Mouse (Mus musculus) mammary gland, adult 2 months (tissue): ENCODE data around the gene Ppp1r3f. TPM values are rescaled to one million over a fixed set of nuclear protein-coding genes. Genes with fewer than 3 reads are reported as not detected.

ENCODE experiments used
- polyA plus RNA-seq: library from polyadenylated mRNA; depleted of rRNA; stranded (reverse); fragments of >200 nt; gene quantifications from 2 replicates; pipeline ENCODE4 v1.2.3, GENCODE M21; 2012; ENCODE audit warnings: low replicate concordance; rRNA removed

Ppp1r3f gene
- polyA plus RNA-seq: 3.0 and 6.5 TPM in 2 replicates

DNA sequence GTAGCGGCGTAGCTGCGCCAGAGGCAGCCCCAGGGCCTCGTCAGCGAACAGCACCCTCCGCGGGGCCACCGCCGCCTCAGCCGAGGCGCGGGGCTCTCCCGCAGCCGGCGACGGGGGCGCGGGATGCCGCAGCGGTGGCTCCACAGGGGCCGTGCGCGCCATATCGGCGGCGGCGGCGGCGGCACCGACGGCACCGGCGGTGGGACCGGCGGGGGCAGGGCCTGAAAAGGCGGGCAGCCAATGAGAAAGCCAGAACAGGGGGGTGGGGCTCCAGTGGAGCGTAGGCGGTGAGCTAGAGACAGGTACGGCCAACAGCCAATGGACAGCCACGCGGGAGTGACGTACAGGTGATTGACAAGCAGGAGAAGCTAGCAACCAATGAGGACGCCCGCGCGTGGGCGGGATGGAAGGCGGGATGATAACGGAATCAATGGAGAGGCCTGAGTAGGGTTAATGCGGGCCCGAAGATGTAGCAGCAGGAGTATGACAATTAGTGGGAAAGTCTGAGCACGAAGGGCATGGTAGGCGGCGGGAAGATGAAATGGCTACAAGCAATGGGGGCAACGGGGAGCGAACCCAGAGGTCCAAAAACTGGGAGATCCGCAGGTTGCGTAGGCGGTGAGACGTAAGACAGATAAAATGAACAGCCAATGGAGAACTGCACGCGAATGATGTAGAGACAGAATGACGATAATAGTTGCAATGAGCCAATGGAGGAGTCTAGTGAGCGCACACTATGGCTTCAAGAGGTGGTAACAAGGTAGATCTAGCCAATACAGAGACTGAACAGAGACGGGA lies at the start of gene Ppp1r3f:
Ppp1r3f (minus strand) TSS at position 197 of the 798 bp plus-strand sequence.

DNA sequence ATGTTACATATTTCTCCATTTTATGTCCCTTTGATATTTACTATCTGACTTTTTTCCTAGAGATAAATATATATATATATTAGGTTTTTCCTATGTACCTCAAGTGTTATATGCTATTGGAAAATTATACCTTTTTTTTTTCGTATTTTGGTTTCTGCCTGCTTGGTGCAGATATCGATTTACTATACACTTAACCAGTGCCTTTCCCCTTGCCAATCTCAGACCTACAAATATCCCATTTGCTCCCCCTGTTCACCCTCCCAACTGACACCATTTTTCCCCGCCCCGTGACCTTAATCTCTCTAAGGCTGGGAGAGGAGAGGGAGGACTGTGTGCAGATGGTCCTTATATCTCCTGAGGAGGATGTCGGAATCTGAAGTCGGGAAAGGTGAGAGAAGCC lies 32.7 kb upstream of the Ppp1r3f start, which contains the start of gene Cacna1f:
Cacna1f (plus strand) TSS at position 301 of the 400 bp plus-strand sequence.

DNA sequence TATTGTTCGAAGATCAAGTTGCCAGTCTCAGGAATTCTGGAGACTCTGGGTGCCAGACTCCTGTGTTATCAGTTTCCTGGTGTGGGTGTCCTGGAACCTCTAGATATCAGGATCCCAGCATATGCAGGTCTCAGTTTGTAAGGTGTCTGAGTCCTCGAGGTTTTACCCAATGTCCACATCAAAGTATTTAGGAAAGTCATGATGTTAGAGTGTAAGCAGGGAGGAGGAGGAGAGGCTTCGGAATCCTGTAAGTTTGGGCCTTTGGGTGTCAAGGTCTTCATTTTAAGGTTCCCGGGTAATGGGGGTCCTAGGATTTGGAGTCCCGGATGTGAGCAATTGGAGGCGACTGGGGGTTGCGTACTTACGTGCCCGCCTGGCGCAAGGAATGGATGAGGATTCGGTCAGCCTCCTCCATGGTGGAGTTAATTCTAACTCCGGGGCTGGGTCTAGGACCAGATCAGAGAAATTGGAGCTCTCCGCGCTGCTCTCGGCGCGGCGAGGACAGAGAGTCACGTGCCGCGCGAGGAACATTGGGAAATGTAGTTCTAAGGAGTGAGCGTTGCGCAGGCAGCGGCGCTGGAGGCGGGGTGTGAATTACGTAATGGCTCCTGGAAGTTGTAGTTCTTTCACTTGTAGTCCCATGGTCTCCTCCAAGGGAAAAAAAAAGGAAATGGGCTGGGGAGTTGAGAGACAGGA lies 30.9 kb upstream of the Ppp1r3f start, which contains the start of gene Ccdc22:
Ccdc22 (minus strand) TSS at position 639 of the 696 bp plus-strand sequence.

DNA sequence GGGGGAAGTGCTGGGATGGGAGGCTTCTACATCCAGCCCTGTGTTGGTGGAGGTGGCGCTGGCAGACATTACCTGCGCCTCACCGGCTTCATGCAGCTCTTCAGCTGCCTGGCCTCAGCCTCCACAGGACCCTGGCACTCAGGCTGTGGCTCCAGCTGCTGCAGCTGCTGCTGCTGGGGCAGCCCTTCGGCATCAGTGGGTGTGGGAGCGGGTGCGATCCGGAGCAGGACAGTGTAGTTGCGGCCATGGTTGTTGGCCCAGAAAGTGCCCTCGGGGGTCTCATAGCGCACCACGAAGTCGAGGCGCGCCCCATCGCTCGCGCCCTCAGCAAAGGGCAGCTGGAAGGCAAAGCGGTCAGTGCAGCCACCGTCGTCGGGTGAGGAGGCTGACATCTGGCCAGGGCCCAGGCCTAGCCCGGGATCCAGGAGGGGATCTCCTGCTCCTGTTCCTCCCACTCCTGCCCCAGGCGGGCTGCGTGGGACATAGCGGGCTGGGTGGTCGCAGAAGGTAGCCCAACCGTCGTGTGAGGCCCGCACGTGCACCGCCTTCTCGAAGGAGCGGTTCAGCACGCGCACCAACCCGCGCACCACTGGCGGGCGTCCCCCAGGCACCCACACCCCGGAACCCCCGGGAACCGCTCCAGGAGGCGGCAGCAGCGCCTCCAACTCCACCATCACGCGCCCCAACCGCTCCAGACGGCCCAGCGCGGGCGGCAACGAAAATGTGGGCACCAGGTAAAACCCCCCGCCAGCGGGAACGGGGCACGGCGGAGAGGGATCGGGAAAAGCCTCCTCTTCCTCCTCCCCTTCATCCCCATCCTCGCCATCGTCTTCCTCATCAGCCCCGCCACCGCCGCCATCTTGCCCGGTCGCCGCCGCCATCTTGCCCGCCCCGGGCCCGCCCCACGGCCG lies 652 bp downstream of the Ppp1r3f start, which contains the start of gene Foxp3:
Foxp3 (plus strand) TSS at position 469 of the 911 bp plus-strand sequence.

Other genes with a start within 250 kb of the Ppp1r3f start
- 1.3 and 1.4 TPM in 2 replicates for gene Usp27x, start 198.5 kb downstream of the Ppp1r3f start, polyA plus RNA-seq
- gene Foxp3, start 639 bp downstream of the Ppp1r3f start, polyA plus RNA-seq: 3.3 and 11.9 TPM in 2 replicates
- gene Ccdc22, start 31.2 kb upstream of the Ppp1r3f start, polyA plus RNA-seq: 17.5 and 20.1 TPM in 2 replicates
- gene Cacna1f, start 32.8 kb upstream of the Ppp1r3f start, polyA plus RNA-seq: 0.10 and 0.16 TPM in 2 replicates
- 5.7 and 8.6 TPM in 2 replicates for gene Syp, start 64.2 kb upstream of the Ppp1r3f start, polyA plus RNA-seq
- 37.2 and 57.8 TPM in 2 replicates for gene Prickle3, start 83.0 kb upstream of the Ppp1r3f start, polyA plus RNA-seq
- 137 and 304 TPM in 2 replicates for gene Plp2, start 97.1 kb upstream of the Ppp1r3f start, polyA plus RNA-seq
- gene Magix, start 107.0 kb upstream of the Ppp1r3f start, polyA plus RNA-seq: 4.8 and 17.7 TPM in 2 replicates
- 5.4 and 7.0 TPM in 2 replicates for gene Gpkow, start 122.8 kb upstream of the Ppp1r3f start, polyA plus RNA-seq
- gene Wdr45, start 140.1 kb upstream of the Ppp1r3f start, polyA plus RNA-seq: 52.6 and 81.0 TPM in 2 replicates
- 0.95 and 4.4 TPM in 2 replicates for gene Gm45208, start 148.0 kb upstream of the Ppp1r3f start, polyA plus RNA-seq
- gene Praf2, start 154.2 kb upstream of the Ppp1r3f start, polyA plus RNA-seq: 50.1 and 63.0 TPM in 2 replicates
- 13.2 and 28.8 TPM in 2 replicates for gene Ccdc120, start 176.6 kb upstream of the Ppp1r3f start, polyA plus RNA-seq
- 31.3 and 39.5 TPM in 2 replicates for gene Tfe3, start 188.3 kb upstream of the Ppp1r3f start, polyA plus RNA-seq
- gene Gripap1, start 215.5 kb upstream of the Ppp1r3f start, polyA plus RNA-seq: 29.7 and 46.8 TPM in 2 replicates
- gene Kcnd1, start 248.0 kb upstream of the Ppp1r3f start, polyA plus RNA-seq: 3.0 and 3.3 TPM in 2 replicates